Mouse (Mus musculus): ENCODE measurements at regions not wholly inside any gene's neighbourhood (a gene's known extent, or its start where the extent isn't known, plus 50 kb on each side); places are given as distances from the start of the nearest gene placed in this dataset.

DNA sequence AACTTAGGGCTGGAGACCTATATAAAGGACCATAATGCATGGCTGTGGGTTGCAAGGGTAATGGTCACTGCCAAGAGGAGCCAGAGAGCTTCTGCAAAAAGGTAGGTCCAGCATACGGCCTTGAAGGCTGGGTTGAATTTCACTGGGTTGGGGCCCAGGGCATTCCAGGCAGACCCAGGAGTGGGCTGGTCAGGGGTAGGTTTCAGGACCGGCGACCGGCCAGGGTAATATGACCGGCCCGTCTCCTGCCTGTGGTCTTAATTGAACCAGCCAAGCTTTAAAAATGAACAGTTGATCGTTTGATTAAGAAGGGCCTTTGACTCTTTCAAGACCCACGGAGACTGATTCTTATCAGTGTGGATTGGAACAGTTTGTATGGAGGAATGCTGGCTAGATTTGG is 171.9 kb downstream of the Emx2 start:
- Histone ChIP-seq H3K4me1 (replicated peaks; ENCODE audit: control insufficient read depth, insufficient read depth, low read length) (no peaks in the 10 kb centered on the region), H3K4me2 (ENCODE audit: low read depth, low read length) (no peak overlapping the region), H3K9ac (ENCODE audit: low read length) (no peak overlapping the region), H3K4me3 (ENCODE audit: low read length) (no peak overlapping the region), H3K36me3 (ENCODE audit: control insufficient read depth, insufficient read depth, low read length) (no peaks in the 10 kb centered on the region), H3K27me3 (ENCODE audit: control insufficient read depth, insufficient read depth, low read depth, low read length) (no peaks in the 10 kb centered on the region), H3K9me3 (ENCODE audit: control insufficient read depth, low read length) (no peaks in the 10 kb centered on the region), H3K27ac (ENCODE audit: low read length) (no peak overlapping the region)
- ATAC-seq (ENCODE audit: low read depth), result no peak
- 77% methylated on average over 8 of the region's 8 CpGs for WGBS

DNA sequence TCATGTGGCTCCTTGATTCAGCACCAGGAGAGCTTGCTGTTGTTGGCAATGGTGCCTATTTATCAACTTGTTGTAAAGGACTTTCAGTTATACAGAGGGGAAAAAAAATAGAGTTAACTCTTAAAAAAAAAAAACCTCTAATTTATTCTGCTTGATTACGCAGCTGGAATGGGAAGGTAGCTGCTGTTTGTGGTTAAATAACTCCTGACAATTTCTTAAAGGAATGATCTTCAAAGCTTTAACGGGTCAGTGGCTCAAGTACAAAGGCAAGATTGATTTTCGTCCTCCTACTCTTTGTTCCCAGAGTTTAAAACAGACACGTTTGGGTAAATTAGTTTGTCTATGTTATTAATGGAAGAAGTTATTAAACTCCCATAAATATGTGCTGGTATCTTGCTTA is 172.5 kb downstream of the Emx2 start:
- Histone ChIP-seq H3K4me3 (ENCODE audit: low read length) (no peak overlapping the region), H3K4me1 (replicated peaks; ENCODE audit: control insufficient read depth, insufficient read depth, low read length) (no peaks in the 10 kb centered on the region), H3K27me3 (ENCODE audit: control insufficient read depth, insufficient read depth, low read depth, low read length) (no peaks in the 10 kb centered on the region), H3K4me2 (ENCODE audit: low read depth, low read length) (no peak overlapping the region), H3K36me3 (ENCODE audit: control insufficient read depth, insufficient read depth, low read length) (no peaks in the 10 kb centered on the region), H3K9me3 (ENCODE audit: control insufficient read depth, low read length) (no peaks in the 10 kb centered on the region), H3K9ac (ENCODE audit: low read length) (no peak overlapping the region), H3K27ac (ENCODE audit: low read length) (no peak overlapping the region)
- no peak for ATAC-seq (ENCODE audit: low read depth)
- WGBS, result 55% methylated on average over 4 of the region's 4 CpGs

DNA sequence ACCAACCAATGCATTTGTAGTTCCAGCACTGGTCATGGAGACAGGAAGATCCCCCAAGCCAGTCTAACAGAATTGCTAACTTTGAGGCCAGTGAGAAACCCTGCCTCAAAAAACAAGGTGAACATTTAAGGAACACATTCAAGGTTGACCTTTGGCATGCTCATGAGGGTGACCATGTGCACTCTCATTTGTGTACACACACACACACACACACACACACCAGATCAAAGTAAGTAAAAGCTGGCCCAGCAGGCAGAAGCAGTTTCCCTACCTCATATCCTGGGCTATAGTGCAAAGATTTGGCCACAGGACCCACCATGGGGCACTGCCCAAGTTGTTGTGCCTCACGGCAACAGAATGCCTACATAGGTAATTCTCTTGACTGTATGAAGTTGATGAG is 173.4 kb downstream of the Emx2 start:
- H3K27me3 ChIP-seq (ENCODE audit: control insufficient read depth, insufficient read depth, low read depth, low read length), result no peaks in the 10 kb centered on the region
- H3K9ac ChIP-seq (ENCODE audit: low read length), result no peak overlapping the region
- no peak overlapping the region for H3K27ac ChIP-seq (ENCODE audit: low read length)
- H3K4me3 ChIP-seq (ENCODE audit: low read length), result no peak overlapping the region
- 89% methylated on average over 1 of the region's 1 CpGs for WGBS
- no peaks in the 10 kb centered on the region for H3K36me3 ChIP-seq (ENCODE audit: control insufficient read depth, insufficient read depth, low read length)
- no peaks in the 10 kb centered on the region for H3K4me1 ChIP-seq (replicated peaks; ENCODE audit: control insufficient read depth, insufficient read depth, low read length)
- H3K4me2 ChIP-seq (ENCODE audit: low read depth, low read length), result no peak overlapping the region
- no peak for ATAC-seq (ENCODE audit: low read depth)
- H3K9me3 ChIP-seq (ENCODE audit: control insufficient read depth, low read length), result no peaks in the 10 kb centered on the region

DNA sequence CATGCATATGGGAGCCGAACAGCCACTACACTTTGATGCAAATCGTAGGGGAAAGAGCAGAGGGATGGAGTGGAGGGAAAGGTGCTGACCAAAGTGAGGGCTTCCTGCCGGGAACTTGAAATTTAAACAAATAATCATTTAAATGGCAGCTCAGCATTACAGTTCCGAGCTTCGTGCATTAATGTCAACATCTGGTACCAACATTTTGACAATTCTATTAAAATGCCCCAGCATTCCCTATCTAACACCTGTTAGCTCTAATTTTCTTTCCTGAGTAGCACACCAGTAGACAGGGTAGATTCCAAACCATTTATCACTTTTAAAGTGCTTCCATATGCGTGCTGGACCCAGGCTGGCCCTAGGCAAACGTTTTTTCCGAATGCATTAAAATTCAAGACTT is 178.1 kb downstream of the Emx2 start:
- WGBS, result 23% methylated on average over 8 of the region's 8 CpGs
- Histone ChIP-seq H3K9ac (ENCODE audit: low read length) (no peak overlapping the region), H3K9me3 (ENCODE audit: control insufficient read depth, low read length) (no peaks in the 10 kb centered on the region), H3K4me3 (ENCODE audit: low read length) (no peak overlapping the region), H3K27ac (ENCODE audit: low read length) (no peak overlapping the region), H3K4me1 (replicated peaks; ENCODE audit: control insufficient read depth, insufficient read depth, low read length) (no peaks in the 10 kb centered on the region), H3K36me3 (ENCODE audit: control insufficient read depth, insufficient read depth, low read length) (no peaks in the 10 kb centered on the region), H3K4me2 (ENCODE audit: low read depth, low read length) (no peak overlapping the region), H3K27me3 (ENCODE audit: control insufficient read depth, insufficient read depth, low read depth, low read length) (no peaks in the 10 kb centered on the region)
- no peak for ATAC-seq (ENCODE audit: low read depth)

DNA sequence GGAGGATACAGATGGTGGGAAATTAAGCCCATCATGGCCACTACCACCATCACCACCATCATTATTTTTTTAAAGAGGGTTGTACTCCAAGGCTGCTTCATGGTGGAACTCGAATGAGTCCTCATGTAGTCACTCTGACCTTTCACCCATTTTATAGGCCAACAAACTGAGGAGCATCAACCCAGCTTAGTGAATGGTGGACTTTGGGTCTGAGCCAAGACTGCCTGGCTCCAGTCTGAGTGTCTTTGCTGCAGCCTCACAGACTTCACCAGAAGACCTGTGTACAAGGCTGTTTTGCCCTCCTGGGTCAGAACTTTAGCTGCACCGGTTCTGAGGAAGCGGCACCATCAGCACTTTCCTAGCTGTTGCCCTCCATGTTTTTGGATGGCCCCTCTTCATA is 184.4 kb downstream of the Emx2 start:
- no peak overlapping the region for H3K4me2 ChIP-seq (ENCODE audit: low read depth, low read length)
- 77% methylated on average over 3 of the region's 3 CpGs for WGBS
- no peak overlapping the region for H3K9ac ChIP-seq (ENCODE audit: low read length)
- no peaks in the 10 kb centered on the region for H3K27me3 ChIP-seq (ENCODE audit: control insufficient read depth, insufficient read depth, low read depth, low read length)
- ATAC-seq (ENCODE audit: low read depth), result no peak
- H3K9me3 ChIP-seq (ENCODE audit: control insufficient read depth, low read length), result no peaks in the 10 kb centered on the region
- no peaks in the 10 kb centered on the region for H3K4me1 ChIP-seq (replicated peaks; ENCODE audit: control insufficient read depth, insufficient read depth, low read length)
- H3K4me3 ChIP-seq (ENCODE audit: low read length), result no peak overlapping the region
- no peaks in the 10 kb centered on the region for H3K36me3 ChIP-seq (ENCODE audit: control insufficient read depth, insufficient read depth, low read length)
- no peak overlapping the region for H3K27ac ChIP-seq (ENCODE audit: low read length)

DNA sequence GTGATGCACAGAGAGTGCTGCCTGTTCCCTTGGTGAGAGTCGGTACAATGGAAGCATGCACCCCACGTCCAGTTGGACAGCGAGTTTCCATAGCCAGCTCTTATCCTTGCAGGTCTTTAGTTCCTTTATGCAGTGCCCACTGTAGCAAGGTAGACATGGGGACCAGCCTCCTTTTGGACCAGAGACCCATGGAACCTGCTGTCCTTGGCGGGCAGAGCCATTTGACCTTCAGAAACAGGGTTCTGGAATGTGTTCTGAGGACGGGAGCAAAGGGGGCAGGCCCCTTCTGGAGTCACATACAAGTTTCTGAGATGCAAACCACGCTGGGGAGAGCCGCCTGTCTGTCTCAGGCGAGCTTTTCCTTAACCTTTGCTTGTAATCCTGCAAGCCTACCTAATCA is 188.1 kb downstream of the Emx2 start:
- Histone ChIP-seq H3K9me3 (ENCODE audit: control insufficient read depth, low read length) (no peaks in the 10 kb centered on the region), H3K9ac (ENCODE audit: low read length) (no peak overlapping the region), H3K27me3 (ENCODE audit: control insufficient read depth, insufficient read depth, low read depth, low read length) (no peaks in the 10 kb centered on the region), H3K4me2 (ENCODE audit: low read depth, low read length) (no peak overlapping the region), H3K27ac (ENCODE audit: low read length) (no peak overlapping the region), H3K4me1 (replicated peaks; ENCODE audit: control insufficient read depth, insufficient read depth, low read length) (no peaks in the 10 kb centered on the region), H3K4me3 (ENCODE audit: low read length) (no peak overlapping the region), H3K36me3 (ENCODE audit: control insufficient read depth, insufficient read depth, low read length) (no peaks in the 10 kb centered on the region)
- ATAC-seq (ENCODE audit: low read depth), result no peak
- WGBS, result 74% methylated on average over 8 of the region's 8 CpGs

DNA sequence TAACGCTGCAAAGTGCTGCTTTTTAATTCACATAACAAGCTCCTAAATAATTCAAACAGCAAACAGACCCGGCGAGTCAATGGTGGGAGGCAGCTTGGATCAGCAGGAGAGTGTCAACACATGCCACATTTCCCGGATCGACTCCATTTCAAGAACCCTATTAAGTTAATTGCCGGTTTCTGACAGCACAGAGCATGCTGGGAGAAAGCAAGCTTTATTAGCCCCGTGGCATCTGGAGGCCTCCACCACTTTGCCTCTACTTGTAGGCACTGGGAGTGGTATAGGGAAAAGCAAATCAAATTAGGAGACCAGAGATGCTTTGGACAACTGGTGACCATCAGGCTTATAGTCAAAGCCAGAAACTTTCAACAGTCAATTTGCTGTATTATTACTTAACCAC is 188.5 kb downstream of the Emx2 start:
- H3K27me3 ChIP-seq (ENCODE audit: control insufficient read depth, insufficient read depth, low read depth, low read length), result no peaks in the 10 kb centered on the region
- no peak overlapping the region for H3K9ac ChIP-seq (ENCODE audit: low read length)
- H3K27ac ChIP-seq (ENCODE audit: low read length), result no peak overlapping the region
- no peaks in the 10 kb centered on the region for H3K9me3 ChIP-seq (ENCODE audit: control insufficient read depth, low read length)
- H3K4me1 ChIP-seq (replicated peaks; ENCODE audit: control insufficient read depth, insufficient read depth, low read length), result no peaks in the 10 kb centered on the region
- 67% methylated on average over 7 of the region's 7 CpGs for whole genome bisulfite sequencing
- no peak overlapping the region for H3K4me3 ChIP-seq (ENCODE audit: low read length)
- no peak for ATAC-seq (ENCODE audit: low read depth)
- no peaks in the 10 kb centered on the region for H3K36me3 ChIP-seq (ENCODE audit: control insufficient read depth, insufficient read depth, low read length)
- H3K4me2 ChIP-seq (ENCODE audit: low read depth, low read length), result no peak overlapping the region

DNA sequence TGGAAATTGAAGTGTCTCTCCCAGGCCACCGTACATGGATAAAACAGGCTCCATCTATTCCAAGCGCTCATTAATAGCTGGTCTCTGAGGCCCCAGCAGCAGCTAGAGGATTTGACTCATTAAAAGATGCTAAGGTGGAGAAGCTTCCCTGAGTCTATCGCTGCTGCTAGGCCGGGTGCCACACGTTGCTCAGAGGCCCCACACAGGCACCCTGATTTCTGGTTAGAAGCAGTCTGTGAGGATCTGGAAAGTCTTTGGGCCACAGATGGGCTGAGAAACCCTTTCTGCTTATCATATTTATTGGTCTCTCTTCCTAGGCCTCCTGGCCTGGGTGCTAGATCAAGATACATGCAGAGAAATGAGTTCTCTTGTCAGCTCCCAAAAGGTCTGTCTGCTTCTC is 191.2 kb downstream of the Emx2 start:
- Histone ChIP-seq H3K36me3 (ENCODE audit: control insufficient read depth, insufficient read depth, low read length) (no peaks in the 10 kb centered on the region), H3K27ac (ENCODE audit: low read length) (no peak overlapping the region), H3K4me3 (ENCODE audit: low read length) (no peak overlapping the region), H3K4me1 (replicated peaks; ENCODE audit: control insufficient read depth, insufficient read depth, low read length) (no peaks in the 10 kb centered on the region), H3K9ac (ENCODE audit: low read length) (no peak overlapping the region), H3K4me2 (ENCODE audit: low read depth, low read length) (no peak overlapping the region), H3K9me3 (ENCODE audit: control insufficient read depth, low read length) (no peaks in the 10 kb centered on the region), H3K27me3 (ENCODE audit: control insufficient read depth, insufficient read depth, low read depth, low read length) (no peaks in the 10 kb centered on the region)
- 78% methylated on average over 5 of the region's 5 CpGs for WGBS
- ATAC-seq (ENCODE audit: low read depth), result no peak

DNA sequence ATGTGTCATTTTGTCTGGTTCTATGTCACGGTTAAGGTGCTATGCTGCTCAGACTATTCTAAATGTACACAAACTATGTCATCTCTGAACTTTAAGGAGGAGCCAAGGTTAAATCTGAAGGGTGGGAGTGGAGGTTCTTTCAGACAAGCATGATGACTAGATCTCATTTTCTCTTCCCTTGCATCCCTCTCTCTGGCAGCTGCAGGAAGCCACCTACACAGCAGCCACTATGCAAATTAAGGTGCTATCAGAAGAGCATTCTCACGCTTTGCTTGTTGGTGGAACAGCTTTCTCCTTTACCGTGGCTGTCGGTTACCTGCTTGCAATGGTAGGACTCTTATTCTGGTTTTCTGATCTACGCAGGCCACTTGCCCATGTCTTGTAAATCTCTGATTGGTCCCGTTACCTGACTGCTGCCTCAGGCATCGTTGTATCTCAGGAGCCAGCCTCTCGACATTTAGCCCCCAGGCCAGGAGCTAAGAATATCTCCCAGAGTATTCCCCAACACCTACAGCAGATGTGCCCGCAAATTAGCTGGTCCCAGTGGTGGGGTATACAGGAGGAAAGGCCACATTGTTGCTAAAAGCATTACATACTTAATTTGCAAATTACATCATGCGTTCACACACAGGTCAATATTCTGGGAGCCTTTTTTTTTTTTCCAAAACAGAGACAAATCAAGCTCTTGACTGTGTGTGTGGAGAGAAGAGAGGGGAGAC is 192.6 kb downstream of the Emx2 start:
- WGBS, result 75% methylated on average over 10 of the region's 10 CpGs
- no peak overlapping the region for H3K27ac ChIP-seq (ENCODE audit: low read length)
- no peaks in the 10 kb centered on the region for H3K9me3 ChIP-seq (ENCODE audit: control insufficient read depth, low read length)
- no peak overlapping the region for H3K9ac ChIP-seq (ENCODE audit: low read length)
- H3K4me1 ChIP-seq (replicated peaks; ENCODE audit: control insufficient read depth, insufficient read depth, low read length), result no peaks in the 10 kb centered on the region
- H3K4me3 ChIP-seq (ENCODE audit: low read length), result no peak overlapping the region
- no peak for ATAC-seq (ENCODE audit: low read depth)
- no peaks in the 10 kb centered on the region for H3K36me3 ChIP-seq (ENCODE audit: control insufficient read depth, insufficient read depth, low read length)
- H3K27me3 ChIP-seq (ENCODE audit: control insufficient read depth, insufficient read depth, low read depth, low read length), result no peaks in the 10 kb centered on the region
- H3K4me2 ChIP-seq (ENCODE audit: low read depth, low read length), result no peak overlapping the region
